Mouse (Mus musculus) urinary bladder, postnatal 36 days (tissue): ENCODE measurements at regions not wholly inside any gene's neighbourhood (a gene's known extent, or its start where the extent isn't known, plus 50 kb on each side); places are given as distances from the start of the nearest gene placed in this dataset.
A peak's percentile ranks its signal among the peaks of the same experiment; 100 is the strongest.

ENCODE experiments used
- DNase-seq, 2 experiments: peaks; one replicate each; pipeline ENCODE4 v3.0.0; 2022; ENCODE audit warnings: low spot score in 2 of 2, mixed read lengths in 1 of 2

- no peak for DNase-seq
Measured at GRCm38 (mm10) chr12:79885286-79885685, 227.5 kb downstream of the Zfp36l1 start.

DNA sequence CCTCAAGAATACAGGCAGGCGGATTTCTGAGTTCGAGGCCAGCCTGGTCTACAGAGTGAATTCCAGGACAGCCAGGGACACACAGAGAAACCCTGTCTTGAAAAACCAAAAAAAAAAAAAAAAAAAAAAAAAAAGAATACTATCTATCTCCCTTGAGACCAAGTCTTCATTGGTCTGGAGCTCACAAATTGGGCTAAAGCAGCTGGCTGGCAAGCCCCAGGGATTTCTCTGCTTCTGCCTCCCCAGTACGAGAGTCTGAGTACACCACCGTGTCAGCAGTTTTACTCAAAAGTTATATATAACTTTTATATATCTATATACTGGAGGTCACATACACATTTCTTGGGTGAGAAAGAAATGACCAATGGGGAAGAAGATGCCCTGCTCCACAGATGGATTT is 229.2 kb downstream of the Zfp36l1 start:
- no peak for DNase-seq

DNA sequence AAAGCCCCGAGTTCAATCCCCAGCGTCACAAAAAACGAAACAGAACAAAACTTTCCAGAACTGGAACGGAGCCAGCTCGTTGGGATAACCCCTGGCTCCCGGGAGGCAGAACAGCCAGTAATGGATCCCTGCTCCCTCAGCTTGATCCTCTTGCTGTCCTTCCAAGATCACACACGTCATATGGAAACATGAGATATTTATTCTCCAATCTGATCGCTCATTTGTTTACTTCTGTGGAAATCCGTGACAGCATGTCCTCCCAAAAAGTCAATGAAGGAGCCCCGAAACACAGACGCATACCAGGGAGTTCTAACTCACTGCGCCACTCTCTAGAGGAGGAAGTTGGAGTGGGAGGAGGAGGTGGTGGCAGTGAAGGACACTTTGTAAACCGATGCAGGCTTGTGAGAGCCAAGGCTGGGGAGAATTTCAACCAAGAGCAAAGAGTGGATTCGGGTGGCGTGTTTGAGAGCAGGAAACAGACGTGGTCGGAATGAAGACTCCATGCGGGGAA is 232.0 kb downstream of the Zfp36l1 start:
- no peak for DNase-seq

DNA sequence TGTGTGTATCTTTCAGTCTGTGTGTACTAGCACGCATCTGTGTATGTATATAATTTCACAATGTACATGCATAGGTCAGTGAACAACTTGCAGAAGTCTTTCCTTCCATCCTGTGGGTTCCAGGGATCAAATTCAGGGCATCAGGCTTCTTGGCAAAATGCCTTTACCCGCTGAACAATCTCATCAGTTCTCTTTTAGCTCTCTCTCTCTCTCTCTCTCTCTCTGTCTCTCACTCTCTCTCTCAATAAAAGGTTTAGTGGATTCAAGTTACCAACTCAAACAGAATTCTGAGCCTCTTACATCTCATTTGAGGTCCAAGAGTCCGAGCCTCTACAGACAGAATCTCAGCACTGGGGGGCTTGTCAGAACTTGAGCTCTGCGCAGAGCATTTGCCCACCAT is 232.5 kb downstream of the Zfp36l1 start:
- no peak for DNase-seq

DNA sequence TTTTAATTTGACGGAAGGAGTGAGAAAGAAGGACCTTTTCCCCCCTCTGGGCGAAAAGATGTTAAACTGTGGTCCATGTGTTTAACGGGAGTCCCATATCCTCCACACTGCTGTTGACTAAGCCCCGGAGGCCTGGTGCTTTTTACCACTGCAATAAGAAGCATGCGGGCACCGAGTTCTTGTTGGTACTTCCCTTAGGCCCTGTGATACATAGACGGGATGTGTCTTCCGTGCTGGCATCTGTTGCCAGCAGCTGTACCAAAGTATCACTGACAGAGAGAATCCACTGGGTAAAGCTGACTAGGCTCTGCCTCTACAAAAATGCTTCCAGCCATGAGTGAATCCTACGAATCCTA is 232.9 kb downstream of the Zfp36l1 start:
- DNase-seq = no peak

DNA sequence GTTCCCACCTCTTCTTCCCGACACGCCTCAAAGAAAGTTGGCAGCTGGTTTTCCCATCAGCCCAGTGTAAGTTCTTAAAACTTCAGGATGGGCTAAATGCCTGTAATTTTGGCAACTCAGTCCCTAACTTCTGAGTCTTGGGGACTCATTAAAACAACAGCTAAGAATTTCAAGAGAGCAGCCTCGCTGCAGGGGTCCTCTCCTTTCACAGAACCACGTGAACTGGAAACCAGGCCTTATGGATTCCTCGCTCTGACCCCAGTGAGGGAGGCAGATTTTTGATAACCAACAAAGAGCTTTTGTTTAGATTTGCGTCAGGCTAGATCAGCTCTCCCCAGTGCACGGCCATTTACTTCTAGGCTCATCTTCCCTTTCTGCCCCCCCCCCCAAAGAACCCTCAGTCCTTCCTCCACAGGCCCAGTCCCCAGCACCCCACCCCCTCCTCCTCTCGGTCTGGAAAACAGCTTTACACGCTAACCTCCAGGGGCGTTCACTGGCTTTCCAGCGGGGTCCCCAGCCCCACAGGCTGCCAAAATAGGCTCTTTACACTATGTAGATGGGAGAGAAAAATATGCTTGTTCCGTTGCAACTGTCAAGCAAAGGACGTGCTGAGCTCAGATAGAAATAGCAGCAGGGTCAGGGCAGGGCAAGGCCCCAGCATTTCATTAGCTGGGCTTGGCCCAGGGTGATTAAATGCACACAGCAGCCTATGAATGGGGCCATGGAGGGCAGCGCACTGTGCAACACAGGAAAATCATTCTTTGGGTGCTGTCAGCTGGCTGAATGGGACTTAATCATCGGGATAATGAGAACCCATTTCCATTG is 233.5 kb downstream of the Zfp36l1 start:
- DNase-seq = no peak

DNA sequence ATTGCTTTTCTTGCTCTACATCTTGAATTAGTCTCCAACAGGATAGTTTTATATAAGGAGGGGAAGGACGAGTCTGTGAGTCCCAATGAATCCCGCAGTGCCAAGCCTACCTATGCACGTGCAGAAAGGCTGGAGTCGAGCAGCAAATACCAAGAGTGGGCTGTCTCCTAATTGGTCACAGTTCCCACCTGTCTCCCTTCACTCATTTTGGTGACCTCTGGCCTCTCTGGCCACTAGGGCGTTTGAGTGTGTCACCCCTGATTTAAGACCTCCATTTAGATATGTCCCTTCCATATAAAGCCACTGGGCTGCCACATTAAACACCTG is 234.1 kb downstream of the Zfp36l1 start:
- no peak for DNase-seq

- DNase-seq = no peak
Measured at GRCm38 (mm10) chr12:79878163-79878562, 234.7 kb downstream of the Zfp36l1 start.

DNA sequence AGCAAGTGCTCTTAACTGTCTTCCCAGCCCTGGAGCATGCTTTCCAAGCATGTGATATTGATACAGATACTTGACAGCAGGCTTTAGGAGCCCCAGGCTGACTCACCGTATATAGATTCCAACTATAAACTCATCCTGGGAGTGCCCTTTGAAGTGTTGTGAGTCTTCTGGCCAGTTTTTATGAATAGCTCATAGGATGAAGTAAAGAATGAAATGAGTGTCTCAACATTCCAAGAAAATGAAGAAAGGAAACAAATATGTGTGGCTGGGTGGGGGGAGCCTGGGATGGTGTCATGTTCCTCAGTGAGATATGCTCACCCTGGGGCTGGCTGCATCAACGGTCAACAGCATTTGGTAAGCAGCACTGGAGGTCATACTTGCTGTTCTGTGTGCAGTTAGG is 238.5 kb downstream of the Zfp36l1 start:
- no peak for DNase-seq

DNA sequence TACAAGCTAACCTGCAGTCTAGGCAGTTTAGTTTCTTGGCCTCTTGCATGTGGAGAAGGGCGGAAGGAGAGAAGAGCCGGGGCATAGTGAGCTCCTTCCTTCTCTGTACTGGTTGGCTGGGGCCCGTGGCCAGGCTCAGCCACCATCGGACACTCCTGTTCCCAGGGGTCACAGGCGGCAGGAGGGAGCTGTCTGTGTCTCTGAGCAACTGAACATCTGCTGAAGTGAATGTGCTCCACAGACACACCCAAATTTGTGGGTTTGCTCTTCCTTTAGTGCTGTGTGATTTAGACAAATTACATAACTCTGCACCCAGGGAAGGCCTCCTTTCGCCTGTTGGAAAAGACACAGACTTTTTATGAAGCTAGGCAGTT is 247.6 kb downstream of the Zfp36l1 start:
- peak; percentile 52 to 56 for DNase-seq

DNA sequence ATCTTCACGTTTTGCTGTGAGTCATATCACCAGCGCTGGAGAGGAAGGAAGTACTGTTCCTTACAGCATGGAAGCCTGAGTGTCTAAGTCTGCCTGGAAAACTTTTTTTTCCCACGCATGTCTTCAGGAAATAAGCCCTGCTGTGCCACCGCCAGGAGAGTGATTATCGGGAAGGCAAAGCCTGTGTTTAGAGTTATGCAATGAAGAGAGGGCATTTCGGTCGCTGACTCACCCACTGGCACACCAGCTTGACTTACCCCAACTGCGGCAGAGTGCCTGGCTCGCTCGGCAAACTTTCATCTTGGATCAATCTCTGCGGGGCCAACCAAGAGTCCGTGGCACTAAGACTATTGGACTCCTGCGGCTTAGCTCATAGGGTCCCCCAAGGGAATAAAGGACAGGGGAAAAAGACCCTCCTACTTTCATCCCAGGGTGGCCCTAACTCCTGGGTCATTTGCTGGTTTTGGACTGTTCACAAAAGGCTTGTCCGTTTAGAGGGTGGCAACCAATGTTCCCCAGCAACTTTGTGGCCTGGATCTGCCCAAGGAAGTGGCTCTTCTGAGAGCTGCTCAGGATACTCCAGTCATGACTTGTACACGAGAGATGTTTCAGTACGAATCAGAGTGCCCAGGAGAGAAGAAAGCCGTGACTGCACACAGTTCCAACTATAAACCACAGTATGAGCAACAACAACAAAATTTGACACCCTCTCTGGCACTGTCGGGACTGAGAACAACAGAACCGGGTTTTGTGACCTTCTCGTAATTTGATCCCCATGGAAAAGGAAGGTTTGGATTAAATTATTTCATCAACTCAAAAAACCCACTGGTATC is 248.3 kb downstream of the Zfp36l1 start:
- DNase-seq = peak; percentile 40 to 73
